Mouse (Mus musculus) ES-E14 (cell line): Measurements from ENCODE around the gene Ctnnbl1. TPM values are rescaled to one million over a fixed set of nuclear protein-coding genes. Genes with fewer than 3 reads are reported as not detected.

Source experiments
- DNase-seq: peaks from one replicate; pipeline ENCODE4 v3.0.0-alpha.2; 2013; ENCODE audit warnings: low read depth, low spot score
- H3K27ac ChIP-seq: 2 replicates; pipeline ENCODE4 v1.5.1; 2012; ENCODE audit warnings: low read depth, mild to moderate bottlenecking, low read length, moderate library complexity, mixed read lengths; ENCODE audit not compliant: poor library complexity, insufficient read depth, severe bottlenecking
- H3K36me3 ChIP-seq: 2 replicates; pipeline ENCODE4 v1.6.1; 2012; ENCODE audit warnings: mild to moderate bottlenecking, low read length, moderate library complexity, mixed read lengths; ENCODE audit not compliant: control insufficient read depth, poor library complexity, insufficient read depth, severe bottlenecking
- H3K4me1 ChIP-seq, 2 experiments: fragments of 150-350 bp in 1 of 2; sonication (generic) in 1 of 2; 2 replicates each; pipeline ENCODE4 v1.6.1; 2012; ENCODE audit warnings: low read length in 2 of 2, mild to moderate bottlenecking in 1 of 2, mixed read lengths in 1 of 2; ENCODE audit not compliant: control insufficient read depth in 2 of 2, insufficient read depth in 2 of 2, poor library complexity in 1 of 2
- H3K4me3 ChIP-seq, 2 experiments: fragments of 150-350 bp in 1 of 2; sonication (generic) in 1 of 2; 2 replicates each; pipeline ENCODE4 v1.5.1; 2012; ENCODE audit warnings: low read length in 2 of 2, low read depth in 1 of 2, mild to moderate bottlenecking in 1 of 2, mixed read lengths in 1 of 2; ENCODE audit not compliant: insufficient read depth in 1 of 2, poor library complexity in 1 of 2, severe bottlenecking in 1 of 2
- H3K9ac ChIP-seq: 2 replicates; pipeline ENCODE4 v1.6.1; 2012; ENCODE audit warnings: low read depth, mild to moderate bottlenecking, low read length, mixed read lengths; ENCODE audit not compliant: poor library complexity, insufficient read depth, severe bottlenecking
- H3K9me3 ChIP-seq: fragments of 150-350 bp; sonication (generic); 2 replicates; pipeline ENCODE4 v1.6.1; 2012; ENCODE audit warnings: low read depth, mild to moderate bottlenecking, low read length; ENCODE audit not compliant: control insufficient read depth, insufficient read depth
- CHD2 ChIP-seq: IDR thresholded peaks from 2 replicates; pipeline ENCODE4 v1.6.1; 2014; ENCODE audit warnings: mild to moderate bottlenecking, low read depth, low read length, inconsistent platforms
- HCFC1 ChIP-seq: IDR thresholded peaks from 2 replicates; pipeline ENCODE4 v1.6.1; 2012; ENCODE audit warnings: low read length, inconsistent platforms, borderline replicate concordance; ENCODE audit not compliant: insufficient read depth
- MAFK ChIP-seq: IDR thresholded peaks from 2 replicates; pipeline ENCODE4 v1.6.1; 2014; ENCODE audit warnings: mild to moderate bottlenecking, low read depth, low read length, inconsistent platforms; ENCODE audit not compliant: insufficient read depth
- ZC3H11A ChIP-seq: IDR thresholded peaks from 2 replicates; pipeline ENCODE4 v1.6.1; 2012; ENCODE audit warnings: low read depth, mild to moderate bottlenecking, inconsistent platforms, low read length, borderline replicate concordance
- ZNF384 ChIP-seq: IDR thresholded peaks from 2 replicates; pipeline ENCODE4 v1.6.1; 2012; ENCODE audit warnings: low read depth, low read length, inconsistent platforms
- in situ Hi-C, 2 experiments: fragments of 600-800 bp; cut with MboI; formaldehyde crosslinking; loops; one replicate each; pipeline ENCODE4 v1.15.1; 2025; ENCODE audit warnings: low sequenced_read_pairs in 2 of 2, inconsistent platforms in 1 of 2; ENCODE audit not compliant: unreplicated experiment in 2 of 2
- total RNA-seq: library from RNA; depleted of rRNA; stranded (reverse); fragments of 300-350 nt; gene quantifications from 2 replicates; pipeline ENCODE4 v1.2.3, GENCODE M21; 2012

The Ctnnbl1 gene
- total RNA-seq, 1 experiment: 63.9 TPM

DNA sequence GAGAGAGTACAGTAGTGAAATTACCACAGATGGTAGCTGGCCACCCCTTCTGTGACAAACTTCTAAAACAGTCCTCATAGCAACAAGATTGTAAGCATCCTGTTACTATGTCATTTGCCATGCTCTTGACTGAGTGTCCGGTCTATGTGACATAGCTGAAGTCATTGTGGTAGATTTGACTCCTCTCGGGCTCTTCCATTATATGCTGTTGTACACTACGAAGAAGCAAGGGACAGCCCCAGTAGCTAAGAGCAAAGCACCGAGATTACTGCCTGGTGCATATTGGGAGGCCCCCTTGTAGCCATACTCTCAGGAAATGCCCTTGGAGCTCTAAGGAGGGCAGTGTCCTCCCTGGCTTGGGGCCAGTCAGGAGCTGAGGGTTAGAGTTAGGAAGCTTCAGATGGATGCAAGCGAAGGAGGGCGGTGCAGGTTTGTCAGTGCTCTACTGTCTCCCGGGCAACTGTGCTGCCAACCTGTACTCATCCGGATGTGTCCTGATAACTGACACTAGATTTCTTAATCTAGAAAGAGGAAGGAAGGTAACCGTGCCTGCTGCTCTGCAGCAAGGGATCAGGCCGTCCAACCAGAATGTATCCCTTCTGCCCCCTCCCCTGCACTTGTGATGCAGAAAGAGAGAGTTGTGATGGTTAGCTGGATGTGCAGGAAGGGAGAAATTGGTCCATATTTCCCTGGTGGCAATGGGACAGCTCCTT is 55.8 kb downstream of the Ctnnbl1 start:
- Histone ChIP-seq H3K4me3 (no peak overlapping the region), H3K27ac (no peak overlapping the region), H3K4me1 (peaks cover 0 to 2% of the 10 kb centered on the region in 2 experiments; a peak in 1 of 4 replicates), H3K36me3 (peaks cover 11% of the 10 kb centered on the region), H3K9me3 (no peaks in the 10 kb centered on the region), H3K9ac (no peak overlapping the region)
- no peak for TF ChIP-seq ZNF384
- no peak for TF ChIP-seq CHD2
- TF ChIP-seq HCFC1: no peak
- no peak for TF ChIP-seq MAFK
- no peak for TF ChIP-seq ZC3H11A
- no peak for DNase-seq
- in situ Hi-C loops: no loop called here

DNA sequence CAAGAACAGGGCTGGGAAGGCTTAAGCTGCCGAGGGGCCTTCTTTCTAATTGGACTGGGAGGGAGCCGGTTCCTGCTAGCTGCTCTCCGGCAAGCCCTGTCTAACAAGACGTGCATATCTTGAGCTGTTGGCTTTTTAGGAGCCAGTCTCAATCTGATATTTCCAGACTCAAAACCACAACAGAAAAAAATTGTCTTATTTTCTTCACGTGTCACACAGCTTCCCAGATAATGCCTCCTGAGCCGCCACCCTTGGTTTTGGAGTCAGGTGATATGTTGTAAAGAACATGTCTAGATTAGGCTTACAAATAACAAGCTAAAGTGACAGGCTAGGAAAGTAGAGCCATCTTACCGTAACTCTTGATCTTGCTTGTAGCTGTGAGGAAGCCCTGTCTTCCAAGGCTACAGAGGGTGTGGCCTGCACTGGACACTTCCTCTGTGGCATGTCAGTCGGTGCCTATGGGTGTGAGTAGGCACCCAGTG is 56.7 kb downstream of the Ctnnbl1 start:
- H3K36me3 ChIP-seq: peaks cover 7% of the 10 kb centered on the region
- H3K27ac ChIP-seq: no peak overlapping the region
- TF ChIP-seq ZNF384 (no peak), CHD2 (no peak), HCFC1 (no peak), MAFK (no peak), ZC3H11A (no peak)
- in situ Hi-C loops: no loop called here
- H3K4me3 ChIP-seq: no peak overlapping the region
- no peaks in the 10 kb centered on the region for H3K9me3 ChIP-seq
- no peak overlapping the region for H3K9ac ChIP-seq
- peaks cover 0 to under 1% of the 10 kb centered on the region in 2 experiments; a peak in 1 of 4 replicates for H3K4me1 ChIP-seq
- DNase-seq: no peak

DNA sequence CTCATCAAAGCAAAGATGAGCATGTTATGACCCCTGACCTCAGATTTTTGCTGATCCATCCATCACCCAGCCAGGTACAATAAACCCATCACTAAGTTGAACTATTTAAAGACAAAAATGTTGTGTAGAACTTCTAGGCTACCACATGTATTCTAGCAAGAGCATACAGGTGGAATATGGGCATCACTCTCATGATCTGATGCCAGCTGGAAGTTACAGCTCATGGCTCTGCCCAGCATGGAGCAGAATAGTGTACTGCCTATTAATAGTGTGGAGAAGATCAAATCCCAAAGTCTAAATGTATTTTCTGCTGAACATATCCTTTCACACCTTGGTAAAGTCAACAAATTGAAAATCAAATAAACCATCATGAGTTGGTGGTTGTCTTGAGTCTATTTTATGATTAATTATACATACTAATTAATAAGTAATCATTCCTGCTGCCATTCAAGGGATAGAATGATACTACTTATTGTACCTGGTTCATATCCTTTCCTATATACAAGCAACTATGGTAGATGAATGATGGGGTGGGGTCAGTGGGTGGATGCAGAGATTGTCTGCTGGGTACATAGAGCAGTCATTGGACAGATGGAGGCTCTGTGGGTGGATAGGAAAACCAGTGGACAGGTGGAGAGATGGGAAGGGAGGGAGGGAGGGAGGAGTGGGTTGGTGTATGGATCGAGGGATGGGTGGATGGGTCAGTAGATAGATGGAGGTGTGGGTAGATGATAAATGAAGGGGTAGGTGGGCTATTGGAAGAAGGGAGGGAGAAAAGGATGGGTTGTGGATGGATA is 58.6 kb downstream of the Ctnnbl1 start:
- Histone ChIP-seq H3K9me3 (no peaks in the 10 kb centered on the region), H3K4me3 (no peak overlapping the region), H3K9ac (no peak overlapping the region), H3K4me1 (no peaks in the 10 kb centered on the region), H3K27ac (no peak overlapping the region), H3K36me3 (peaks cover 7% of the 10 kb centered on the region)
- TF ChIP-seq ZC3H11A: no peak
- no peak for TF ChIP-seq MAFK
- TF ChIP-seq ZNF384: no peak
- no peak for TF ChIP-seq HCFC1
- no peak for TF ChIP-seq CHD2
- no peak for DNase-seq
- in situ Hi-C loops: no loop called here

DNA sequence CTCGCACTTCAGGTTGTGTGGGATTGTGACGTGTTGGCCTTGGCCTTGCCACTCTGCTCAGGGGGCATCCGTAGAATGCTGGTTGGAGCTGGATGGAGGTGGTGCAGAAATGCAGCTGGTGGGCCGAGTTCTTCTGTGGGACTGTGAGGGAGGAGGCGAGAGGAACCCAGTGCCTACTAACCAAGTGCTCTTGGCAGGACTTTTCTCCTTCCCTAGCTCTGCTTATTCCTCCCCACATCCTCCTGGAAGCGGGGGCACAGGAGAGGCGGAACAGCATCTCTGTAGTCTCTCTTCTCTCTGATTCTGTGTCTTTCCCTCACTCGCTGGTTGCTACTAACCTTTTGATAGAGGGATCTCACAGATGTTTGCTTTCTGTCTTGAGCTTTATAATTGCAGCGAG is 62.3 kb downstream of the Ctnnbl1 start:
- TF ChIP-seq MAFK (no peak), ZC3H11A (no peak), ZNF384 (no peak), CHD2 (no peak), HCFC1 (no peak)

More for the DNA sequence above, 62.3 kb downstream of the Ctnnbl1 start:
- no peak for DNase-seq
- in situ Hi-C loops: no loop called here
- Histone ChIP-seq H3K9ac (no peak overlapping the region), H3K4me3 (no peak overlapping the region), H3K36me3 (peaks cover 4% of the 10 kb centered on the region), H3K27ac (no peak overlapping the region), H3K9me3 (no peaks in the 10 kb centered on the region), H3K4me1 (no peaks in the 10 kb centered on the region)
